Mouse (Mus musculus) bone marrow macrophage, adult 2 months (primary cell): Measurements from ENCODE around the gene Leap2. TPM values are rescaled to one million over a fixed set of nuclear protein-coding genes. Genes with fewer than 3 reads are reported as not detected.
A peak's percentile ranks its signal among the peaks of the same experiment; 100 is the strongest.

ENCODE experiments used
- H3K27ac ChIP-seq: 2 replicates; pipeline ENCODE4 v1.5.1; 2012; ENCODE audit warnings: low read depth, low read length; ENCODE audit not compliant: insufficient read depth
- H3K4me1 ChIP-seq: 2 replicates; pipeline ENCODE4 v1.6.1; 2012; ENCODE audit warnings: low read length; ENCODE audit not compliant: control insufficient read depth, insufficient read depth
- H3K4me3 ChIP-seq: 2 replicates; pipeline ENCODE4 v1.5.1; 2012; ENCODE audit warnings: mild to moderate bottlenecking, low read length, moderate library complexity; ENCODE audit not compliant: insufficient read depth
- CTCF ChIP-seq: IDR thresholded peaks from 2 replicates; pipeline ENCODE4 v1.5.1; 2012; ENCODE audit warnings: low read depth, mild to moderate bottlenecking, low read length, moderate library complexity
- POLR2A ChIP-seq: IDR thresholded peaks from 2 replicates; pipeline ENCODE4 v1.6.1; 2012; ENCODE audit warnings: mild to moderate bottlenecking, low read depth, low read length, borderline replicate concordance
- polyA plus RNA-seq: library from polyadenylated mRNA; stranded (reverse); fragments of >200 nt; gene quantifications from 2 replicates; pipeline ENCODE4 v1.2.4, GENCODE M21; 2012; ENCODE audit not compliant: missing spikeins, insufficient read depth, insufficient read length

The Leap2 gene
- polyA plus RNA-seq, 1 experiment = not detected

- H3K4me3 ChIP-seq = no peak overlapping the region
- H3K27ac ChIP-seq = no peak overlapping the region
- TF ChIP-seq POLR2A = no peak
- H3K4me1 ChIP-seq = peaks cover 9% of the 10 kb centered on the region
Observed at GRCm38 (mm10) chr11:53445562-53445961, 22.6 kb upstream of the Leap2 start.

GRCm38 (mm10) chr11:53443861-53444260, 20.9 kb upstream of the Leap2 start:
- Histone ChIP-seq H3K4me3 (no peak overlapping the region), H3K27ac (no peak overlapping the region), H3K4me1 (no peaks in the 10 kb centered on the region)
- peak; percentile 73 for TF ChIP-seq CTCF
- TF ChIP-seq POLR2A = no peak

DNA sequence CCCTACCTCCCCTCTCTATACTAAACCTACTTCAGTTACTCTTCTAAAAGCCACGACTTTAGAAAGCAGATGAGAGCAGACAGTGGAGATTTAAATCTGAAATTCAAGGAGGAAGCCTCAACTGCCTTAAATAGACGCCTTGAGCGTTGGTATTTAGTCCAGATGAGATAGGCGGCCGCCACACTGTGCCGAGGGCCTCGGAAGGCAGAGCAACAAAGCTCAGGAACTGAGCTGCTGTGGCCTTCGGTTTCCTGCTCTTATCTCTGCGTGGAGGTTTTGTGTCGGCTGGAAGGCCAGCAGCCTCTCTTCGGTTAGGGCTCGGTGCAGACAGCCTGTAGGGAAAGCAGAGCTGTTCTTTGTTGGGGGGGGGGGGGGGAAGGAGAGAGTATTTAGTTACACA, 19.0 kb upstream of the Leap2 start:
- TF ChIP-seq POLR2A (no peak), CTCF (no peak)
- H3K4me1 ChIP-seq = no peaks in the 10 kb centered on the region
- no peak overlapping the region for H3K27ac ChIP-seq
- H3K4me3 ChIP-seq = no peak overlapping the region

DNA sequence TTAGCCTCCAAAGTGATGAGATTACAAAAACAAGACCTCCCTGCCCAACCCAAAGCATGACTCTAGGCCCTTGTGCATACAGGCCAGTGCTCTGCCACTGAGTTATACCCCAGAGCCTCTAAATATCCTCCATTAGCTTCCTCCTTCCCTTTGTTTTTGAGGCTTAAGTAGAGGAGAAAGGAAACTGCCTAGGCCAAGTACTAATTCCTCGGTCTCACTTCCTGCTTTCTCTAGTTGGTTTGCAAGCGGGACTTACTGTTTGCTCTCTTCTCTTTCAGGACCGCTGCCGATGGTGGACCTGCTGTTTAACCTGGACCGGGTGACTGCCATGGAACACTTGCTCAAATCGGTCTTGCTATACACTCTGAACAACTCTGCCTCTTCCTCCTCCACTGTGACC, 13.4 kb upstream of the Leap2 start:
- Histone ChIP-seq H3K4me1 (peaks cover 17% of the 10 kb centered on the region), H3K4me3 (no peak overlapping the region), H3K27ac (peak overlapping the region; percentile 58)
- TF ChIP-seq POLR2A (no peak), CTCF (no peak)

GRCm38 (mm10) chr11:53435504-53435903, 12.5 kb upstream of the Leap2 start:
- H3K4me3 ChIP-seq = no peak overlapping the region
- peaks cover 18% of the 10 kb centered on the region for H3K4me1 ChIP-seq
- H3K27ac ChIP-seq = no peak overlapping the region
- no peak for TF ChIP-seq CTCF
- TF ChIP-seq POLR2A = no peak

- H3K4me3 ChIP-seq = no peak overlapping the region
- peaks cover 22% of the 10 kb centered on the region for H3K4me1 ChIP-seq
- H3K27ac ChIP-seq = no peak overlapping the region
- TF ChIP-seq CTCF (no peak), POLR2A (no peak)
Observed at GRCm38 (mm10) chr11:53433057-53433456, 10.1 kb upstream of the Leap2 start.

- TF ChIP-seq CTCF (no peak), POLR2A (no peak)
- H3K4me1 ChIP-seq = peaks cover 19% of the 10 kb centered on the region
- H3K27ac ChIP-seq = 0 out of 2 replicates have a peak overlapping the region, but pooled peaks have one; percentile 1
- H3K4me3 ChIP-seq = peak overlapping the region; percentile 77
Observed at GRCm38 (mm10) chr11:53431347-53432056, 8.5 kb upstream of the Leap2 start.

GRCm38 (mm10) chr11:53430670-53431346, 7.8 kb upstream of the Leap2 start, which contains the start of the genes Uqcrq and Gdf9:
TSS of gene Uqcrq (minus strand) at chr11:53430831.
TSS of gene Gdf9 (plus strand) at chr11:53431023.
- TF ChIP-seq POLR2A (no peak), CTCF (no peak)
- Histone ChIP-seq H3K4me3 (peak within 1 kb of the TSS; percentile 77), H3K4me1 (peaks cover 13% of the 10 kb centered on the region), H3K27ac (peak within 1 kb of the TSS; percentile 66)

GRCm38 (mm10) chr11:53430300-53430669, 7.3 kb upstream of the Leap2 start:
- Histone ChIP-seq H3K4me3 (peak overlapping the region; percentile 77), H3K27ac (peak overlapping the region; percentile 66), H3K4me1 (peaks cover 13% of the 10 kb centered on the region)
- TF ChIP-seq CTCF (no peak), POLR2A (no peak)

GRCm38 (mm10) chr11:53429182-53429581, 6.2 kb upstream of the Leap2 start:
- peak overlapping the region; percentile 77 for H3K4me3 ChIP-seq
- peaks cover 13% of the 10 kb centered on the region for H3K4me1 ChIP-seq
- TF ChIP-seq POLR2A (no peak), CTCF (no peak)
- H3K27ac ChIP-seq = no peak overlapping the region
